Mouse (Mus musculus): ENCODE data around the gene Ovca2.

DNA sequence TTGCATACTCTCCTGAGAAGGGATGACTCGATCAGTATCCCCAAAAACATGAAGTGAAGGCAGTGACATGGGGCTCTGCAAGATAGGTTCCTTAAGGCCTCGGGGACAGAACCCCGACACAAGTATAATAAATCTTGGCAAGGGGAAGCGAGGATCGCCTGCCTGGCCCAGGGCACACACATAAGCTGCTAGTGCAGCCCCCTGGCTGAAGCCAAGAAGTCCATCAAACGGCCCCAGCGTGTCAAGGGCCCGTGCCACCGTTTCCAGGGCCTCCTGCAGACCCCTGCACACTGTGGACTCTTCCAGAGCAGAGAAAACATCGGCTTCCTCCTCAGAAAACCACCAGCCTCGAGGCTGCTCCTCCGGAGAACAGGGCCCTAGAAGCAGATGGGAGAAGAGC, 624 bp downstream of the Ovca2 start:
- TF ChIP-seq ZNF384 (IDR thresholded peaks at IDR 0.05; ENCODE audit: low read depth, low read length) (no peak), CHD2 (IDR thresholded peaks at IDR 0.05; ENCODE audit: low read depth, low read length) (no peak)
